Mouse (Mus musculus) stomach, postnatal 0 days (tissue): Measurements from ENCODE around the gene Dohh. TPM values are rescaled to one million over a fixed set of nuclear protein-coding genes. Genes with fewer than 3 reads are reported as not detected.

Experiments used
- ATAC-seq: fragments of 200-750 bp; cut with Nextera tagmentation; 2 replicates; pipeline ENCODE4 v1.8.0; 2017; ENCODE audit not compliant: low FRiP score, low TSS enrichment
- DNase-seq: peaks from one replicate; pipeline ENCODE4 v3.0.0-alpha.2; 2016; ENCODE audit warnings: low spot score
- H3K27ac ChIP-seq: fragments of 300-500 bp; sonication (generic); replicated peaks from 2 replicates; pipeline ENCODE4 v1.5.1; 2014; ENCODE audit warnings: mild to moderate bottlenecking, control low read depth
- H3K27me3 ChIP-seq: fragments of 300-500 bp; sonication (generic); 2 replicates; pipeline ENCODE4 v1.6.1; 2014; ENCODE audit warnings: low read length; ENCODE audit not compliant: control insufficient read depth, insufficient read depth
- H3K36me3 ChIP-seq: fragments of 300-500 bp; sonication (generic); 2 replicates; pipeline ENCODE4 v1.6.1; 2014; ENCODE audit warnings: low read length, mixed read lengths; ENCODE audit not compliant: control insufficient read depth, insufficient read depth
- H3K4me1 ChIP-seq: fragments of 300-500 bp; sonication (generic); replicated peaks from 2 replicates; pipeline ENCODE4 v1.6.1; 2014; ENCODE audit warnings: antibody characterized with exemption; ENCODE audit not compliant: control insufficient read depth, insufficient read depth
- H3K4me2 ChIP-seq: fragments of 300-500 bp; sonication (generic); replicated peaks from 2 replicates; pipeline ENCODE4 v1.6.1; 2014; ENCODE audit warnings: low read depth, mild to moderate bottlenecking, control low read depth, moderate library complexity
- H3K4me3 ChIP-seq: fragments of 300-500 bp; sonication (generic); 2 replicates; pipeline ENCODE4 v1.5.1; 2014; ENCODE audit warnings: low read depth, low read length, control low read depth
- H3K9ac ChIP-seq: fragments of 300-500 bp; sonication (generic); 2 replicates; pipeline ENCODE4 v1.6.1; 2014; ENCODE audit warnings: mild to moderate bottlenecking, low read length, control low read depth, mixed read lengths
- H3K9me3 ChIP-seq: fragments of 300-500 bp; sonication (generic); 2 replicates; pipeline ENCODE4 v1.6.1; 2016; ENCODE audit warnings: low read length; ENCODE audit not compliant: control insufficient read depth
- CTCF ChIP-seq: IDR thresholded peaks from 2 replicates; pipeline ENCODE4 v1.5.1; 2016; ENCODE audit warnings: antibody characterized with exemption, low read depth, mild to moderate bottlenecking, moderate library complexity
- EP300 ChIP-seq: optimal IDR thresholded peaks from 2 replicates; pipeline ENCODE3; 2016; ENCODE audit warnings: antibody characterized with exemption
- WGBS: fragments of 180-500 bp; shearing (Covaris S2); extraction: QIAGEN DNeasy Blood & Tissue Kit; methylation state at CpG from one replicate; pipeline ENCODE4 v1.1.7; 2014; 5-methylcytosine and 5-hydroxymethylcytosine counted together
- polyA plus RNA-seq: library from polyadenylated mRNA; unstranded; fragments of >200 nt; fragmentation: Nextera tagmentation; extraction: Ambion mirVana; gene quantifications from 2 replicates; pipeline ENCODE4 v1.2.1, GENCODE M21; 2015

Dohh gene
- polyA plus RNA-seq, 1 experiment from 2014 or later: 59.4 TPM

- no peaks in the 10 kb centered on the region for H3K4me1 ChIP-seq
- peak overlapping the region; percentile 75 for H3K4me3 ChIP-seq
- H3K9ac ChIP-seq: peak overlapping the region; percentile 81
- TF ChIP-seq EP300 (no peak), CTCF (no peak)
- peak overlapping the region; percentile 94 for H3K27ac ChIP-seq
- DNase-seq (peak; percentile 60), ATAC-seq (no peak; the same call in 1 of the 2 replicates)
- no peaks in the 10 kb centered on the region for H3K27me3 ChIP-seq
- peak overlapping the region; percentile 86 for H3K4me2 ChIP-seq
- H3K9me3 ChIP-seq: no peaks in the 10 kb centered on the region
- under 1% methylated on average over 44 of the region's 70 CpGs for WGBS
- no peaks in the 10 kb centered on the region for H3K36me3 ChIP-seq
These were observed 46.8 kb downstream of the Dohh start for GRCm38 (mm10) chr10:81430831-81431525.

DNA sequence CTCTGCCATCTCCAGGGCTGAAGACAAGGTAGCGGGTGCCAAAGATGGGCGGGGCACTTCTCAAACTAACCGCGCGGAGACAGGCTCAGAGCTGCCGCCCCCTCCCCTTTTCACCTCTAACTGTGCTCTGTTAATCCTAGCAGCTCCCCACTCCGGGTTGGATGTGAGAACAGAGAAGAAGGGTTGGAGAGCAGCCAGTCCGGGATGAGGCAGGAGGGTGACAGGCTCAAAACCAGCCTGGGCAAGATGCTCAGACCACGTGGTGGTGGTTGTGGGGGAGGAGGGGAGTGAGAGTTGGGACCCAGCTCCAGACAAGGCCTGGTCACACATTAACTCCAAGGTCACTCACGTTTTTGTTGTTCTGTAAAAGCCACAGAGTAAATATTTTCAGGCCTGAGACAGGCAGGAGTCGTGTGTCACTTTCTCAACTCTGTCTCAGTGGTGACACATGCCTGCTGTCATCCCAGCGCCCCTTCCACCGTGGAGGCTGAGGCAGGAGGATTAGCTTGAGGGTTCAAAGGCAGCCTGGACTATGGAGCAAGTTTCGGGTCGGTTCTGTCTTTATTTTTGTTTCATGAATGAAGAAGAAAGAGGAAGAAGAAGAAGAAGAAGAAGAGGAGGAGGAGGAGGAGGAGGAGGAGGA lies 47.4 kb downstream of the Dohh start:
- Histone ChIP-seq H3K4me3 (peak overlapping the region; percentile 75; the same call in 1 of the 2 replicates), H3K4me1 (no peaks in the 10 kb centered on the region), H3K27ac (no peak overlapping the region), H3K36me3 (no peaks in the 10 kb centered on the region), H3K9me3 (no peaks in the 10 kb centered on the region), H3K4me2 (peak overlapping the region; percentile 86), H3K27me3 (no peaks in the 10 kb centered on the region), H3K9ac (peak overlapping the region; percentile 81; the same call in 1 of the 2 replicates)
- TF ChIP-seq CTCF (no peak), EP300 (no peak)
- DNase-seq (peak; percentile 38), ATAC-seq (no peak)
- 21% methylated on average over 15 of the region's 15 CpGs for WGBS

DNA sequence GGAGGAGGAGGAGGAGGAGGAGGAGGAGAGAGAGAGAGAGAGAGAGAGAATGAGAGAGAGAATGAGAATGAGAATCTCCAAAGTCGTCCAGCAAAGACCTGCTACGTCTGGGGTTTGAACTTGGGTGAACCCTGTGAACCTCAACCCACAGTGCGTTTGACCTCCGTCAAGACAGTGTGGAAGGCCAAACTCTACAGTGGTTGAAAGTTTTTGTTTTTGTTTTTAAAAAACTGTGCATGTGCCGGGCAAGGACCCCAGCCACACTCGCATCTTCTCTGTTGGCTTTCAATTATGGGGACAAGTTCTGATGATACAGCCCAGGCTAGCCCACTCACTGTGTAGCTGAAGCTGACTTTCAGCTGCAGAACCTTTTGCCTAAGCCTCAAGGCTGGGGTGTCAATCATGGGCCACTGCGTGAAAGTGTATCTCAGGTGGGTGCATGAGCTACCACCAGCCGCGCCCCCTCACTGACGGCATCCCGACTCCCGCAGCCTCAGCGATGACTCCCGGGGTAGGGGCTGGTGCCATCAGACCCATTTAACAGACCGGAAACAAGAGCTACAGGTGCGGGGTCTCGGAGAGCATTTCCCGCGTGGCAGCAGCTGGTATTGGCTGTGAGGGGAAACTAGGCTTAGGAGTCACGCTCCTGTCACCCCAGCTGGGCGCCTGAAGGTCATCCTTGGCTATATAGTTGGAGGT lies 48.1 kb downstream of the Dohh start:
- no peak for TF ChIP-seq CTCF
- no peak for TF ChIP-seq EP300
- no peak overlapping the region for H3K27ac ChIP-seq
- H3K9me3 ChIP-seq: no peaks in the 10 kb centered on the region
- H3K4me1 ChIP-seq: no peaks in the 10 kb centered on the region
- peak; percentile 12 for DNase-seq
- ATAC-seq: no peak
- H3K36me3 ChIP-seq: no peaks in the 10 kb centered on the region
- 63% methylated on average over 21 of the region's 21 CpGs for WGBS
- H3K9ac ChIP-seq: no peak overlapping the region
- no peak overlapping the region for H3K4me3 ChIP-seq
- H3K4me2 ChIP-seq: peak overlapping the region; percentile 32; the same call in 1 of the 2 replicates
- no peaks in the 10 kb centered on the region for H3K27me3 ChIP-seq

DNA sequence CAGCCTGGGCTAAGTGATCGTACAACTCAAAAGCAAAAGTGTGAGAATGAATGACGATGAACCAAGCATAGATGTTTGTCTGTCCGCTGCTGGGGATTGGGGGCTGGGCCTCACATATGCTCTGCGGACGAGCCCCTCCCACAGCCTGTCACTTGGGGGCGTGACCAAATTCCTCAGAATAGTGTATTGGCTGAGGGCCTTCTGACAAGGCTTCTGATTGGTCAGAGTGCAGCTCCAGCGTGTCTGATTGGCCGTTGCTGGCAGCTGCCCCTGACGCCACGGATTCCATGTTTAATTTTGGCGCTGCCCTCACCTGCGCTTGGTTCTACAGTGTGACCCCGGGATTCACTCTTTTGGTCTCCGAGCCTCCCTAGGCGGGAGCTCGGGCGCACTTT lies 48.6 kb downstream of the Dohh start:
- WGBS: 4% methylated on average over 17 of the region's 17 CpGs
- H3K27ac ChIP-seq: no peak overlapping the region
- DNase-seq: peak; percentile 93
- peak overlapping the region; percentile 48 for H3K4me2 ChIP-seq
- no peaks in the 10 kb centered on the region for H3K9me3 ChIP-seq
- TF ChIP-seq CTCF: no peak
- TF ChIP-seq EP300: peak; percentile 98
- H3K27me3 ChIP-seq: no peaks in the 10 kb centered on the region
- no peaks in the 10 kb centered on the region for H3K36me3 ChIP-seq
- H3K4me3 ChIP-seq: no peak overlapping the region
- no peaks in the 10 kb centered on the region for H3K4me1 ChIP-seq
- H3K9ac ChIP-seq: no peak overlapping the region
- peak; percentile 88 for ATAC-seq

DNA sequence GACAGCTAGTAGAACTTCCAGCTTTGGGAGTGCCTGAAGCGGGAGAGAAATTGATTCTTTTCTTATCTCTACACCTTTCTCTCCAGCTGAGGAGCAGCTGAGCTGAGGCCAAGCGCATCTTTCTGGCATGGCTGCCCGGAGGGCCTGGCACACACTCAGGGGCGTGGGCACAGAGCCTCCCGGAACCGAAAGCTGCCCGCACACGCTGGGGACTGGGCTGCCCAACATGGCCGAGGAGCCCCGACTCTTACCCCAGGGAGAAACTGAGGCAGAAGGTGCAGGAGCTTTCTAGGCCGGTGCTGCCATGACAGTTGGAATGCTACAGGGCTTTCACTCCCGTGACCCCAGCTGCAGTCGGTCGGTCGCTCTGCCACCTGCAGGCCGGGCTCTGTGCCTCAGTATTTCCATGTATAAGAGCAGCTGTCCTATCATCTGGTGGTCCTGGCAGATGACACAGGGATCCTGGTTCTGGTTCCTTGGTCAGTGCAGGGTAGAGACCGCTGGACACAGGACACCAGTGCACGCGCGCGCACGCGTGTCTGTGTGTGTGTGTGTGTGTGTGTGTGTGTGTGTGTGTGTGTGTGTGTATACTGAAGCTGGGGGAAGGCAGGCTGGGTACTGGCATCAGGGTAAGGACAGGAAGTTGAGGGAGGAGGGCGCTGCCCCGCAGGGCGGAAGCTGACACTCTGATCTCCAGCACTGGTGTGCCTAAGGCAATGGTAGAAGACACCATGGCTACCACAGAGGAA lies 49.5 kb downstream of the Dohh start:
- TF ChIP-seq EP300: no peak
- TF ChIP-seq CTCF: peak; percentile 44
- Histone ChIP-seq H3K9me3 (no peaks in the 10 kb centered on the region), H3K36me3 (no peaks in the 10 kb centered on the region), H3K4me2 (no peak overlapping the region), H3K27me3 (no peaks in the 10 kb centered on the region), H3K27ac (no peak overlapping the region), H3K9ac (no peak overlapping the region), H3K4me3 (no peak overlapping the region), H3K4me1 (no peaks in the 10 kb centered on the region)
- ATAC-seq (no peak), DNase-seq (peak; percentile 17)
- 75% methylated on average over 26 of the region's 26 CpGs for WGBS
